Mouse (Mus musculus) megakaryocyte, embryonic 14.5 days (primary cell): ENCODE measurements around the gene Prrc2a.

Experiments
- FLI1 ChIP-seq: IDR thresholded peaks from 2 replicates; pipeline ENCODE4 v1.6.1; 2012; ENCODE audit warnings: low read length, inconsistent platforms, mixed read lengths
- GATA1 ChIP-seq: IDR thresholded peaks from 3 replicates; pipeline ENCODE4 v1.6.1; 2012; ENCODE audit warnings: mixed read lengths, low read length, inconsistent platforms, borderline replicate concordance

DNA sequence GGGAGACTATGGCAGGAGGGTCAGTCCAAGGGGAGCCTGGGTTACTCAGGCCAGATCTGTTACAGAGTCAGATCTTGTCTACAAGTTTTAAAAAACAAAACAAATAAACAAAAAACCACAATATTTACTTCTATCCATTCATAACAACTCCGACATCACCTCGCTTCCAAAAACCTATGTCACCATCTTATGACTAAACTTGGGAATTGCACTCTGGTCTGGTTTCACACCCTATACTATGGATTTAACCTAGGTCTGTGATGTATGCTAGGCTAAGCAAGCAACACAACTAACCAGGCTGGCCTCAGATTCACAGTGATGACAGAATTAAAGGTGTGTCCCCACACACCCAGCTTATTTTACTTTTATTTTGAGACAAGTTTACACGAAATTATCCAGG, 58.2 kb downstream of the Prrc2a start:
- no peak for TF ChIP-seq FLI1
- no peak for TF ChIP-seq GATA1
